Mouse (Mus musculus) kidney, adult 2 months (tissue): Measurements from ENCODE around the gene Hipk2. TPM values are rescaled to one million over a fixed set of nuclear protein-coding genes. Genes with fewer than 3 reads are reported as not detected.
A peak's percentile ranks its signal among the peaks of the same experiment; 100 is the strongest.

Experiments used
- DNase-seq: peaks from one replicate; pipeline ENCODE4 v3.0.0; 2021
- H3K27ac ChIP-seq: fragments of 200-500 bp; 2 replicates; pipeline ENCODE4 v1.5.1; 2012; ENCODE audit warnings: low read depth, low read length, control low read depth, inconsistent platforms; ENCODE audit not compliant: insufficient read depth
- H3K27me3 ChIP-seq: fragments of 200-500 bp; replicated peaks from 2 replicates; pipeline ENCODE4 v1.6.1; 2012; ENCODE audit warnings: mild to moderate bottlenecking, moderate library complexity, low read length, inconsistent platforms; ENCODE audit not compliant: control insufficient read depth, insufficient read depth
- H3K36me3 ChIP-seq: fragments of 200-500 bp; 2 replicates; pipeline ENCODE4 v1.6.1; 2012; ENCODE audit warnings: mild to moderate bottlenecking, moderate library complexity, low read length, inconsistent platforms; ENCODE audit not compliant: control insufficient read depth, insufficient read depth
- H3K4me1 ChIP-seq: fragments of 200-500 bp; 2 replicates; pipeline ENCODE4 v1.6.1; 2011; ENCODE audit warnings: low read length; ENCODE audit not compliant: control insufficient read depth, insufficient read depth
- H3K4me3 ChIP-seq: fragments of 200-500 bp; 2 replicates; pipeline ENCODE4 v1.5.1; 2011; ENCODE audit warnings: mild to moderate bottlenecking, low read depth, low read length, control low read depth; ENCODE audit not compliant: insufficient read depth
- CTCF ChIP-seq: fragments of 200-500 bp; conservative IDR thresholded peaks from 2 replicates; pipeline ENCODE4 v1.5.1; 2011; ENCODE audit warnings: low read depth, mild to moderate bottlenecking, control low read depth, low read length, moderate library complexity, mixed read lengths; ENCODE audit not compliant: insufficient read depth, insufficient read length
- POLR2A ChIP-seq: fragments of 200-500 bp; IDR thresholded peaks from one replicate; pipeline ENCODE4 v1.6.1; 2011; ENCODE audit warnings: low read depth, low read length, control low read depth
- WGBS: fragments of 180-500 bp; shearing (Covaris S2); methylation state at CpG from one replicate; pipeline ENCODE4 v1.1.7; 2018; 5-methylcytosine and 5-hydroxymethylcytosine counted together
- polyA plus RNA-seq: library from polyadenylated mRNA; depleted of rRNA; stranded (reverse); fragments of >200 nt; gene quantifications from 2 replicates; pipeline ENCODE4 v1.2.3, GENCODE M21; 2012

Gene Hipk2
- polyA plus RNA-seq, 1 experiment = 46.4 TPM

GRCm38 (mm10) chr6:38792966-38793365, 83.0 kb downstream of the Hipk2 start:
- 67% methylated on average over 3 of the region's 3 CpGs for WGBS
- Histone ChIP-seq H3K27me3 (no peaks in the 10 kb centered on the region), H3K36me3 (no peaks in the 10 kb centered on the region), H3K4me3 (no peak overlapping the region), H3K4me1 (peaks cover 15% of the 10 kb centered on the region; the same call in 1 of the 2 replicates), H3K27ac (no peak overlapping the region)
- TF ChIP-seq POLR2A (no peak), CTCF (no peak)
- DNase-seq = peak; percentile 23

- H3K4me1 ChIP-seq = peaks cover 16% of the 10 kb centered on the region; the same call in 1 of the 2 replicates
- H3K4me3 ChIP-seq = no peak overlapping the region
- H3K27ac ChIP-seq = no peak overlapping the region
- 86% methylated on average over 5 of the region's 5 CpGs for WGBS
- no peaks in the 10 kb centered on the region for H3K27me3 ChIP-seq
- TF ChIP-seq CTCF (no peak), POLR2A (no peak)
- no peak for DNase-seq
- H3K36me3 ChIP-seq = no peaks in the 10 kb centered on the region
Measured at GRCm38 (mm10) chr6:38789221-38789810, 86.6 kb downstream of the Hipk2 start.

GRCm38 (mm10) chr6:38787811-38788509, 88.0 kb downstream of the Hipk2 start:
- Histone ChIP-seq H3K4me3 (no peak overlapping the region), H3K36me3 (no peaks in the 10 kb centered on the region), H3K27me3 (no peaks in the 10 kb centered on the region), H3K27ac (no peak overlapping the region; the same call in 1 of the 2 replicates), H3K4me1 (peaks cover 16% of the 10 kb centered on the region; the same call in 1 of the 2 replicates)
- TF ChIP-seq CTCF (no peak), POLR2A (no peak)
- DNase-seq = no peak
- 68% methylated on average over 6 of the region's 6 CpGs for WGBS

GRCm38 (mm10) chr6:38787134-38787533, 88.8 kb downstream of the Hipk2 start:
- Histone ChIP-seq H3K36me3 (no peaks in the 10 kb centered on the region), H3K27me3 (no peaks in the 10 kb centered on the region)
- WGBS = 15% methylated on average over 1 of the region's 1 CpGs

GRCm38 (mm10) chr6:38785747-38786146, 90.2 kb downstream of the Hipk2 start:
- DNase-seq = no peak
- TF ChIP-seq POLR2A (no peak), CTCF (no peak)
- H3K4me1 ChIP-seq = peaks cover 16% of the 10 kb centered on the region; the same call in 1 of the 2 replicates
- WGBS = 38% methylated on average over 1 of the region's 1 CpGs
- H3K27me3 ChIP-seq = no peaks in the 10 kb centered on the region
- no peaks in the 10 kb centered on the region for H3K36me3 ChIP-seq
- no peak overlapping the region for H3K27ac ChIP-seq
- H3K4me3 ChIP-seq = no peak overlapping the region

More at GRCm38 (mm10) chr6:38787134-38787533, 88.8 kb downstream of the Hipk2 start:
- H3K4me3 ChIP-seq = no peak overlapping the region
- no peak for TF ChIP-seq POLR2A
- no peak for TF ChIP-seq CTCF
- no peak for DNase-seq
- peaks cover 16% of the 10 kb centered on the region; the same call in 1 of the 2 replicates for H3K4me1 ChIP-seq
- peak overlapping the region; percentile 21 for H3K27ac ChIP-seq

GRCm38 (mm10) chr6:38779411-38779810, 96.6 kb downstream of the Hipk2 start:
- no peak for TF ChIP-seq POLR2A
- TF ChIP-seq CTCF = no peak; the same call in 1 of the 2 replicates
- H3K36me3 ChIP-seq = no peaks in the 10 kb centered on the region
- no peak overlapping the region for H3K4me3 ChIP-seq
- H3K27me3 ChIP-seq = no peaks in the 10 kb centered on the region
- no peak overlapping the region for H3K27ac ChIP-seq
- H3K4me1 ChIP-seq = no peaks in the 10 kb centered on the region
- 90% methylated on average over 7 of the region's 7 CpGs for WGBS
- no peak for DNase-seq

GRCm38 (mm10) chr6:38778887-38779286, 97.1 kb downstream of the Hipk2 start:
- no peak for DNase-seq

More at GRCm38 (mm10) chr6:38778887-38779286, 97.1 kb downstream of the Hipk2 start:
- 0 out of 2 replicates have a peak, but pooled peaks cover under 1% of the 10 kb centered on the region for H3K4me1 ChIP-seq
- H3K36me3 ChIP-seq = no peaks in the 10 kb centered on the region
- no peaks in the 10 kb centered on the region for H3K27me3 ChIP-seq
- no peak for TF ChIP-seq CTCF
- no peak for TF ChIP-seq POLR2A
- no peak overlapping the region for H3K27ac ChIP-seq
- no peak overlapping the region for H3K4me3 ChIP-seq
